Mouse (Mus musculus): ENCODE measurements around the gene Cers5.

GRCm38 (mm10) chr15:99698533-99699085 is 74.1 kb downstream of the Cers5 start:
- no peak for TF ChIP-seq CTCF (IDR thresholded peaks at IDR 0.05; ENCODE audit: insufficient read depth, low read depth, low read length)
- TF ChIP-seq POLR2A (IDR thresholded peaks at IDR 0.05; ENCODE audit: insufficient read depth, low read depth, low read length), result no peak
